Mouse (Mus musculus): ENCODE results near the gene Ptdss2. TPM values are rescaled to one million over a fixed set of nuclear protein-coding genes. Genes with fewer than 3 reads are reported as not detected.
A peak's percentile ranks its signal among the peaks of the same experiment; 100 is the strongest.

The Ptdss2 gene
- polyA plus RNA-seq, 1 experiment from 2014 or later = 82.6 TPM

- Histone ChIP-seq H3K27me3 (ENCODE audit: control insufficient read depth, insufficient read depth, low read depth, low read length) (no peaks in the 10 kb centered on the region), H3K9me3 (replicated peaks; ENCODE audit: control insufficient read depth, low read length, poor library complexity, severe bottlenecking) (no peaks in the 10 kb centered on the region), H3K4me3 (ENCODE audit: low read depth, low read length) (peak overlapping the region; percentile 94), H3K4me2 (ENCODE audit: low read length) (peak overlapping the region; percentile 99), H3K9ac (ENCODE audit: low read depth, low read length) (peak overlapping the region; percentile 91), H3K4me1 (ENCODE audit: control insufficient read depth, insufficient read depth, low read length) (peaks cover 30% of the 10 kb centered on the region), H3K27ac (ENCODE audit: low read length) (peak overlapping the region; percentile 80), H3K36me3 (ENCODE audit: control insufficient read depth, insufficient read depth, low read length) (peaks cover 27% of the 10 kb centered on the region)
- WGBS = 0% methylated on average over 23 of the region's 23 CpGs
- ATAC-seq = no peak
These were observed 72.2 kb downstream of the Ptdss2 start for GRCm38 (mm10) chr7:141194409-141194808.

GRCm38 (mm10) chr7:141194830-141195229 is 72.6 kb downstream of the Ptdss2 start:
- Histone ChIP-seq H3K4me2 (ENCODE audit: low read length) (peak overlapping the region; percentile 99), H3K9ac (ENCODE audit: low read depth, low read length) (peak overlapping the region; percentile 91), H3K9me3 (replicated peaks; ENCODE audit: control insufficient read depth, low read length, poor library complexity, severe bottlenecking) (no peaks in the 10 kb centered on the region), H3K27me3 (ENCODE audit: control insufficient read depth, insufficient read depth, low read depth, low read length) (no peaks in the 10 kb centered on the region), H3K4me1 (ENCODE audit: control insufficient read depth, insufficient read depth, low read length) (peaks cover 30% of the 10 kb centered on the region), H3K36me3 (ENCODE audit: control insufficient read depth, insufficient read depth, low read length) (peaks cover 23% of the 10 kb centered on the region), H3K27ac (ENCODE audit: low read length) (peak overlapping the region; percentile 80), H3K4me3 (ENCODE audit: low read depth, low read length) (peak overlapping the region; percentile 94)
- ATAC-seq = peak; percentile 15
- under 1% methylated on average over 28 of the region's 28 CpGs for WGBS

DNA sequence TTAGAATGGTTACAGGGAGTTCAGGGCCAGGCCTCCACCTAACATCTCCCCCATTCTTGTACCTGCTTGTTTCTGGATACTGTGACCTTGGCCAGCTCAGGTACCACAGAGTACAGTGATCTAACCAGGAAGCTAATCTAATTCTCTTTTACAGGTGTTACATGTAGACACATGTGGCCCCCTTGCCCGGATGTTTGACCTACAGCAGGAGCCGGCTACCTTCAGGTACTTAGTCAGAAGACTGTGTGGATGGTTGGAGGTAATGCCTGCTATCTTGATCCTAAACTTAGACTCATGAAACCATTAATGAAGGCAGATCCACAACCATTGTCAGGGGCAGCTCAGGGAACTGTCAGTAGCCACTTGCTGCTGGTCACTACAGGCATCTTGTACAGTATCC is 73.6 kb downstream of the Ptdss2 start:
- no peak for ATAC-seq
- H3K9ac ChIP-seq (ENCODE audit: low read depth, low read length) = no peak overlapping the region
- H3K27me3 ChIP-seq (ENCODE audit: control insufficient read depth, insufficient read depth, low read depth, low read length) = no peaks in the 10 kb centered on the region
- H3K36me3 ChIP-seq (ENCODE audit: control insufficient read depth, insufficient read depth, low read length) = peaks cover 16% of the 10 kb centered on the region
- H3K4me3 ChIP-seq (ENCODE audit: low read depth, low read length) = no peak overlapping the region
- peaks cover 30% of the 10 kb centered on the region for H3K4me1 ChIP-seq (ENCODE audit: control insufficient read depth, insufficient read depth, low read length)
- H3K4me2 ChIP-seq (ENCODE audit: low read length) = peak overlapping the region; percentile 99
- H3K27ac ChIP-seq (ENCODE audit: low read length) = no peak overlapping the region
- 100% methylated on average over 2 of the region's 2 CpGs for WGBS
- H3K9me3 ChIP-seq (replicated peaks; ENCODE audit: control insufficient read depth, low read length, poor library complexity, severe bottlenecking) = no peaks in the 10 kb centered on the region

DNA sequence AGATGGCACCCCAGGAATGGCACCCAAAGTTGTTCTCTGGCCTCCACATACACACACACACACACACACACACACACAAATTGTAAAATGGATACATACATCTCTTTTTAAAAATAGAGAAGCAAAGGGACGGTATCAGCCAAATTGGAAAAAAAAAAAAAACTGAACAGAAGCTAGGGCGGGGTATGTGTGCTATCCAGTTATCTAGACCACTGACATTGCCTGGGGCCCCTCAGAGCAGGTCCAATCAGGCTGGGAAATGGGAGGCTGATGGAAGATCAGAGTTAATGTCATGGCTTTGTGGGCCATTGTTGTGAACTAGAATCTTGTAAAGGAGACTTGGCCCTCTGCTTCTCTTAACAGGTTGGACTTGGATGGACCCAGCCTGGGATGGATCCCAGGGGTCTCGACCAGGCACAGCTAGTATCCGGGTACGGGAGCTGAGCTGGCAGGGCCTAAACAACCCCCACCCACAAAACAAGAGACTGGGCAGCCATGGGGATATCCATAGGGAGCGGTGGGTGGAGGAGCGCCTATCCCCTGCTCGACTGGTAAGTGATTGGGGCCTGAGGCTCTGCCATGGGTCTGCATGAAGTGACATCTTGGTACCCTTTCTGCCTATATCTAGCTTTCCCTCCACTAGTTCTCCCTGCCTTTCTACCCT is 74.6 kb downstream of the Ptdss2 start:
- H3K4me2 ChIP-seq (ENCODE audit: low read length) = no peak overlapping the region
- no peak overlapping the region for H3K9ac ChIP-seq (ENCODE audit: low read depth, low read length)
- no peak for ATAC-seq
- no peak overlapping the region for H3K4me3 ChIP-seq (ENCODE audit: low read depth, low read length)
- peaks cover 6% of the 10 kb centered on the region for H3K36me3 ChIP-seq (ENCODE audit: control insufficient read depth, insufficient read depth, low read length)
- 90% methylated on average over 8 of the region's 8 CpGs for WGBS
- H3K4me1 ChIP-seq (ENCODE audit: control insufficient read depth, insufficient read depth, low read length) = peaks cover 29% of the 10 kb centered on the region
- no peaks in the 10 kb centered on the region for H3K9me3 ChIP-seq (replicated peaks; ENCODE audit: control insufficient read depth, low read length, poor library complexity, severe bottlenecking)
- H3K27me3 ChIP-seq (ENCODE audit: control insufficient read depth, insufficient read depth, low read depth, low read length) = no peaks in the 10 kb centered on the region
- no peak overlapping the region for H3K27ac ChIP-seq (ENCODE audit: low read length)

DNA sequence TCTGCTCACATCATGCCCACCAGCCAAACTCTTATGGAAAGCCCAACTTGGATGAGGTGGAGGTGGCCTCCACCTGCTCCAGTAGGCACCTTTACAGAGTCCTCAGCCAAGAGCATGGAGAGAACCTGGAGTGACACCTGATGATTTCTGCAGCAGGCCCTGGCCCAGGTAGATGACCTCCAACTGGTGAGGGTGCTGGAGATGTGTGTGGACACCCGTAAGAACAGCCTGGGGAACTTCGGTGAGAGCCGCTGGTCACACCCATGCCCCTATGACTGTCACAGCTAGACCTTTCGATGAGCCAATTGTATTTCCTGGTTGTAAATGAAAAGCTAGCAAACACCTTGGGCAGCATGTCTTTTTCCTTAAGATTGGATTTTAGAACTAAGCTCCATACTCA is 75.9 kb downstream of the Ptdss2 start:
- H3K4me2 ChIP-seq (ENCODE audit: low read length) = no peak overlapping the region
- no peak overlapping the region for H3K4me3 ChIP-seq (ENCODE audit: low read depth, low read length)
- no peaks in the 10 kb centered on the region for H3K27me3 ChIP-seq (ENCODE audit: control insufficient read depth, insufficient read depth, low read depth, low read length)
- WGBS = 93% methylated on average over 4 of the region's 4 CpGs
- H3K27ac ChIP-seq (ENCODE audit: low read length) = no peak overlapping the region
- ATAC-seq = no peak
- peaks cover 16% of the 10 kb centered on the region for H3K4me1 ChIP-seq (ENCODE audit: control insufficient read depth, insufficient read depth, low read length)
- no peaks in the 10 kb centered on the region for H3K9me3 ChIP-seq (replicated peaks; ENCODE audit: control insufficient read depth, low read length, poor library complexity, severe bottlenecking)
- H3K36me3 ChIP-seq (ENCODE audit: control insufficient read depth, insufficient read depth, low read length) = no peaks in the 10 kb centered on the region
- no peak overlapping the region for H3K9ac ChIP-seq (ENCODE audit: low read depth, low read length)

- Histone ChIP-seq H3K9me3 (replicated peaks; ENCODE audit: control insufficient read depth, low read length, poor library complexity, severe bottlenecking) (no peaks in the 10 kb centered on the region), H3K9ac (ENCODE audit: low read depth, low read length) (no peak overlapping the region), H3K4me3 (ENCODE audit: low read depth, low read length) (no peak overlapping the region), H3K4me2 (ENCODE audit: low read length) (no peak overlapping the region), H3K36me3 (ENCODE audit: control insufficient read depth, insufficient read depth, low read length) (no peaks in the 10 kb centered on the region), H3K4me1 (ENCODE audit: control insufficient read depth, insufficient read depth, low read length) (no peaks in the 10 kb centered on the region), H3K27ac (ENCODE audit: low read length) (no peak overlapping the region), H3K27me3 (ENCODE audit: control insufficient read depth, insufficient read depth, low read depth, low read length) (no peaks in the 10 kb centered on the region)
- WGBS = 83% methylated on average over 3 of the region's 3 CpGs
- ATAC-seq = no peak
These were observed 82.4 kb downstream of the Ptdss2 start for GRCm38 (mm10) chr7:141204546-141204945.

DNA sequence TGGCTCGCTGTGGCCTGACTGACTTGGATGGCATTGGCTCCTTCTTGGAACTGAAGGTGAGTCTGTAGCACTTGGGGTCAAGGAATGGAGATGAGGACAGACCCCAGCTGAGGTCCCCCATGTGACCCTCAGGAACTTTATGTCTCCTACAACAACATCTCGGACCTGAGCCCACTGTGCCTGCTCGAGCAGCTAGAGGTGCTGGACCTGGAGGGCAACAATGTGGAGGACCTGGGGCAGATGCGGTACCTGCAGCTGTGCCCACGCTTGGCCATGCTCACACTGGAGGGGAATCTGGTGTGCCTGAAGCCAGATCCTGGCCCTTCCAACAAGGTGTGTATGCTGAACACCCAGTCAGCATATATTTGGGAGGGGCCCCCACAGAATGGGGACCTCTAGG is 83.3 kb downstream of the Ptdss2 start:
- no peak overlapping the region for H3K27ac ChIP-seq (ENCODE audit: low read length)
- no peak overlapping the region for H3K9ac ChIP-seq (ENCODE audit: low read depth, low read length)
- H3K4me3 ChIP-seq (ENCODE audit: low read depth, low read length) = no peak overlapping the region

GRCm38 (mm10) chr7:141206182-141206937 is 84.2 kb downstream of the Ptdss2 start:
- 96% methylated on average over 17 of the region's 18 CpGs for WGBS
- H3K4me1 ChIP-seq (ENCODE audit: control insufficient read depth, insufficient read depth, low read length) = no peaks in the 10 kb centered on the region

More for the DNA sequence above, 83.3 kb downstream of the Ptdss2 start:
- Histone ChIP-seq H3K4me2 (ENCODE audit: low read length) (no peak overlapping the region), H3K4me1 (ENCODE audit: control insufficient read depth, insufficient read depth, low read length) (no peaks in the 10 kb centered on the region), H3K36me3 (ENCODE audit: control insufficient read depth, insufficient read depth, low read length) (no peaks in the 10 kb centered on the region), H3K9me3 (replicated peaks; ENCODE audit: control insufficient read depth, low read length, poor library complexity, severe bottlenecking) (no peaks in the 10 kb centered on the region), H3K27me3 (ENCODE audit: control insufficient read depth, insufficient read depth, low read depth, low read length) (no peaks in the 10 kb centered on the region)
- WGBS = 91% methylated on average over 5 of the region's 5 CpGs
- ATAC-seq = no peak

More at GRCm38 (mm10) chr7:141206182-141206937, 84.2 kb downstream of the Ptdss2 start:
- Histone ChIP-seq H3K4me3 (ENCODE audit: low read depth, low read length) (no peak overlapping the region), H3K9ac (ENCODE audit: low read depth, low read length) (no peak overlapping the region), H3K9me3 (replicated peaks; ENCODE audit: control insufficient read depth, low read length, poor library complexity, severe bottlenecking) (no peaks in the 10 kb centered on the region), H3K27ac (ENCODE audit: low read length) (no peak overlapping the region), H3K4me2 (ENCODE audit: low read length) (no peak overlapping the region), H3K27me3 (ENCODE audit: control insufficient read depth, insufficient read depth, low read depth, low read length) (no peaks in the 10 kb centered on the region), H3K36me3 (ENCODE audit: control insufficient read depth, insufficient read depth, low read length) (no peaks in the 10 kb centered on the region)
- ATAC-seq = no peak
